Mouse (Mus musculus) brain, embryonic 18.5 days (tissue): ENCODE data around the gene Nrxn1.

ENCODE experiments used
- DNase-seq: peaks from one replicate; pipeline ENCODE4 v3.0.0-alpha.2; 2012; ENCODE audit warnings: low read depth, low spot score

Nrxn1 gene

DNA sequence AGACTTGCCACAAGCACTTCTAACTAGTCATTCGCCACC is at the start of gene Nrxn1:
Gene Nrxn1 (minus strand): TSS at position 30 of the 39 bp plus-strand sequence.
- DNase-seq: no peak

DNA sequence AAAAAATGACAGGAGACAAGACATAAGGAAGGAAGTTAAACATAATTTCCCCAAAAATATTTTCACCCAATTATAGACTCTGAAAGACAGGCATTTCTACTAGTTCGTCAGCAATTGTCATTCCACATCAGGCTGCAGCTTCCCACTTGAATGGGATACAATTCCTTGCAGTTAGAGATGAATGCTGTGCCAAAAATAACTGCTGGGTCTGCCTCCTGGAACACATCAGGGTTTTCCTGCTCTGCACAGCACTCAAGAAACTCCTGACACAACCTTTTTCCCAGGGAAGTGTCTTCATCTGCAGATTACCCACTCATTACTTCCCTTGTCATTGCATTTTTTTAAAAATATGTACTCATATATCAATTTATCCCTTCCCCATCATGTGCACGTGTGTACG is 44.0 kb upstream of the Nrxn1 start:
- DNase-seq: no peak

GRCm38 (mm10) chr17:91112880-91113628 is 20.2 kb upstream of the Nrxn1 start:
- DNase-seq: no peak

GRCm38 (mm10) chr17:91112085-91112484 is 19.2 kb upstream of the Nrxn1 start:
- no peak for DNase-seq

- DNase-seq: peak; percentile 83
Observed at GRCm38 (mm10) chr17:91093081-91093875, 407 bp upstream of the Nrxn1 start.

DNA sequence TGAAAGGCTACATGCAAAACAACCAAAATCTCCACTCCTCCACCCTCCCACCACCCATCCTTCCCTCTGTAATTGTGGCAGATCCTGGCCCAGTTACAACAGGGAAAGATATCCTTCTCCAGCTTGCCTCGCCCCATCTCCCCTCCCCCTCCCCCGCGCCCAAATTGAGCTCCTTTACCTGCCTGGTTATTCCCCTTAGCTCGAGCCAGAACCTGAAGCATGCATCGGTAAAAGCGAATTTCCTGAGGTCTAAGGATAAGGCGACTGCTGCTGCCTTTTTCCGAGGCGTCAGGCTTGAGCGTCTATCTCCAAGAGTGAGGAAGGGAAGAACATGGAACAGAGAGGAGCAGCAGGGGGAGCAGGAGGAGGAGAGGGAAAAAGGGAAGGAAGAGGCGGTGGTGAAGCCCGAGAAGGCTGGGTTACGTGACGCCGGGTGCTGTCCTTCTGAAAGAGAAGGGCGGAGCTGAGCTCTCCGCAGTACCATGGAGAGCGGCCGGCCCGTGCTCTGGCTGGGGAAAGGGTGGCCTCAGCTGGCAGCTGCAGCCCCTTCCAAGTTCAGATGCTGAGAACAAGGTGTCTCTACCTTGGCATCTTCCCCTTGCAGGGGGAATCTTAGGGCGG is 340 bp downstream of the Nrxn1 start:
- DNase-seq: peak; percentile 79

GRCm38 (mm10) chr17:91090631-91091030 is 2.2 kb downstream of the Nrxn1 start:
- no peak for DNase-seq

- DNase-seq: no peak
Observed at GRCm38 (mm10) chr17:91088991-91089390, 3.9 kb downstream of the Nrxn1 start.

GRCm38 (mm10) chr17:91088037-91088715 is 4.7 kb downstream of the Nrxn1 start:
- DNase-seq: no peak

GRCm38 (mm10) chr17:91086412-91086811 is 6.5 kb downstream of the Nrxn1 start:
- no peak for DNase-seq

DNA sequence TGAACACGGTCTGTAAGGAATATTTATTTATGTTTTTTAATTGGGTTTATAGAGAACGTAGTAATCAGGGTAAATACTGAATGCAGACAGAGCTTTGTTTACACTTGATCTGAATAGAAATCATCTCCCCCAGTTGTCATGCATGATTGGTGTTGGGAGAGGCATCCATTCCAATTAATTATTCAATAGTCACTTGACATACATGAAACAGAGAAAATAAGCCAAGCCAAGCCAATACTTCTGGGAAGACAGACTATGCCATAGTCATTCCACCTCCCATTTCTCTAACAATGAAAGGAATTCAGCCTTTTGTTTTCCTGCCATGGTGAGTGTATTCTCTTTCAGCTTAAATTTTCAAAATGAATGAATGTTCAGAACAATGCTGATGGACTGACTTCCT is 7.5 kb downstream of the Nrxn1 start:
- DNase-seq: no peak

- no peak for DNase-seq
Observed at GRCm38 (mm10) chr17:91079096-91079495, 13.8 kb downstream of the Nrxn1 start.

DNA sequence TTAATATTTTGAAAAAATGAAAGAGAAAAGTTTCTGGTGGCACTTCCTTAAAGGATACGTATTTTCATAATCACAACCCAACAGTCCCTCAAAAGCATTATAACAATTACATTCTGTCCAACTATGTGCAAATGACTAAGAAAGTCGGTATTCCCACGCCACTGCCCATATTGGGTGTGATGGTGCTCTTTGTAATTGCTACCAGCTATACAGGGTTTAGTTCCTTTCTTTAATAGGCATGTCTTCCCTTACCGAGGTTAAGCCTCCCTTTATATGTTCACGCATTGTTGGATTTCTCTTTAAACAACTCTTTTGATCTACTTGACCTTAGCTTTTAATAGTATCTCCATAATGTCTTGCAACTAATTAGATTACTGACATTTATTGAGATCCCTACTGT is 18.1 kb downstream of the Nrxn1 start:
- no peak for DNase-seq

- no peak for DNase-seq
Observed at GRCm38 (mm10) chr17:91033466-91033865, 59.4 kb downstream of the Nrxn1 start.

GRCm38 (mm10) chr17:91025061-91025623 is 67.7 kb downstream of the Nrxn1 start:
- no peak for DNase-seq

GRCm38 (mm10) chr17:91007385-91008089 is 85.3 kb downstream of the Nrxn1 start:
- no peak for DNase-seq

DNA sequence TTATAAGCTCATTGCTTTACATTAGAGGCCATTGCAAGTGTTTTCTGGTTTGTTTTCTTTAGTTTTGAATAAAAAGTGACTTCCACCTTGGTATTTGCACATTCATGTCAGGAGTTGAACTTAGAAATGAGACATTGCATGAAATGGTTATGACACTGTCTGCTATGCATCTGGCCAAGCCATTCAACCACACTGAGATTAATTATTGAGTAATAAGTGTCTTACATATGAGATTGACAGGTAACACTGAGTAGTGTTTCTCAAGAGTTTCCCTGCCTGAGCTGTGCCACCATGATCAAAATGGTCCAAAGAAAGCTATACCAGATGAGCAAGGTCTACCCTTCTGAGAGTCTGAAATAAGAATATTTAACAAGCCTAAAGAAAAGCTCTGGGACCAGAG is 92.5 kb downstream of the Nrxn1 start:
- DNase-seq: no peak

DNA sequence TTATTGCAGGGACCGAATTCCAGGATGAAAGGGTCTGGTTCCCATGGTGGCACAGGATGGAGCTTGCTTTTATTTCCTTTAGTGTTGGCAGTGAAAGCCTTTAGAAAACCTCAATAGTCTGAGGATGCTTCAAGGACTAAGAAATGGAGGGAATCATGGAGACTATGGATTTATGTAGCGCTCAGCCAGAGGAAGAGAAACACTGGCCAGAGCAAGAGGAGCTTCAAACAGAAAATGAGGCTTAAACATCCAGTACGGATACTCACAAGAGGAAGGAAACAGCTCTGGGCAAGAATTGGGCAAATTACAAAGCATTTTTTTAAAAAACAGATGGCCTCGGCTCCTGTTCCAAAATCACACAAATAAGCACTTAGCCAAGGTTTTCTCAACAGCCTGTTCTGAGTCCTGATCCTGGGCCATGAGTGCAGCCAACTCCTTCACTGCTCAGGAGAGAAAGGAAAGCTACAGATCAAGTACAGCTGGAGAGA is 93.2 kb downstream of the Nrxn1 start:
- DNase-seq: no peak

DNA sequence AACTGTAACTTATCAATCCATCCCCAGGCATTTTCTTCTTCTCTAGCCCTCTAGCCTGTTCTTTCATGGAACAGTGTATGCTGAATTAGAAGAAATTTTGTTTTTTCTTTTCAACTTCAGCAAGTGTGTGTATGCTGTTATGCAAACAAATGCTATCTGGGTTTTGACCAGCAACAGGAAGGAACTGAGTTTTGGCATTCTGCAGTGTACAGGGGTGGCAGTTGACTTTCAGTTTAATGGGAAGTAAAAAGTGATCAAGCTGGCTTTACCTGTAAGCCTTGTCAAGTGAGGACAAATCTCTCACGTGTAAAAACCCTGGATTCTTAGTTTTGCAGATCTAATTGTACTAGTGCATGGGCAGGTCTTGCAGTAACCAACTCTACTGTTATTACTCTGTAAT is 95.2 kb downstream of the Nrxn1 start:
- no peak for DNase-seq

DNA sequence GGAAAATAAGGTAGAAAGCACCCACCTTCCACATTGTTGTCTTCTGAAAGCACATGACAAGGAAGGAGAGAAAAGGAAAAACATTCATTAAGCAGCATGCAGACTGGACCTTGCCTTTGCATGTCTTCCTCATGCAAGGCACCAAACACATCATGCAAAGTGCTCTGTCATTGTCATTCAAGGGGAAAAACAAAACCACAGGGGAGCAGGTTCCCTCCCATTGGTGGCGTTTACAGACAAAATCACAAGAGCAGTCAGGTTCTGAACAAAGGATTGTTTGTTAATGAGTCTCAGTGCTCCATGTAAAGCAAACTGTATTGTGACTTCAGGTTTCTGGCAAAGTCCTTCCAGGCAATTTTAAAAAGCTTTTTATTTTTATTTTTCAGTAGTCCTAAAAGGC is 97.4 kb downstream of the Nrxn1 start:
- DNase-seq: no peak

DNA sequence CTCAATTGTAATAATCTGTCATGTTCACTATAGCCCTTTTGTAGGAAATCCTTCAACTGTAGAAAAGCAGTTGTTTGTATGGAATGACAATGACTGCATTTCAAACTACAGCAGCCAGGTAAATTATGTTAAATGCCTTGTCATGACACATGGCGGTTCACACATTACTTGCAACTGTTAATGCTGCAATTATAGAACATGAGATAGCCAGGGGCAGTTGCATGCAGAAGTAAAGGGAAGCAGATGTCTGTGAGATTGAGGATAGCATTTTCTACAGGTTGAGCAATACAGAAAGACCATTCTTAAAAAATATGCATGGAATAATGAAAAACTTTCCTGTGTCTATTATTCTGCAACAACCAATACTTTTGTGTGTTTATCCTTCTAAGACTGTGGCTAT is 98.6 kb downstream of the Nrxn1 start:
- no peak for DNase-seq

GRCm38 (mm10) chr17:90990747-90991146 is 102.1 kb downstream of the Nrxn1 start:
- no peak for DNase-seq
